Mouse (Mus musculus): ENCODE measurements around the gene Spindoc. TPM values are rescaled to one million over a fixed set of nuclear protein-coding genes. Genes with fewer than 3 reads are reported as not detected.

Gene Spindoc
- 5.8 and 6.3 TPM in 2 replicates for polyA plus RNA-seq (2012; ENCODE audit: insufficient read depth, insufficient read length, missing spikeins)

DNA sequence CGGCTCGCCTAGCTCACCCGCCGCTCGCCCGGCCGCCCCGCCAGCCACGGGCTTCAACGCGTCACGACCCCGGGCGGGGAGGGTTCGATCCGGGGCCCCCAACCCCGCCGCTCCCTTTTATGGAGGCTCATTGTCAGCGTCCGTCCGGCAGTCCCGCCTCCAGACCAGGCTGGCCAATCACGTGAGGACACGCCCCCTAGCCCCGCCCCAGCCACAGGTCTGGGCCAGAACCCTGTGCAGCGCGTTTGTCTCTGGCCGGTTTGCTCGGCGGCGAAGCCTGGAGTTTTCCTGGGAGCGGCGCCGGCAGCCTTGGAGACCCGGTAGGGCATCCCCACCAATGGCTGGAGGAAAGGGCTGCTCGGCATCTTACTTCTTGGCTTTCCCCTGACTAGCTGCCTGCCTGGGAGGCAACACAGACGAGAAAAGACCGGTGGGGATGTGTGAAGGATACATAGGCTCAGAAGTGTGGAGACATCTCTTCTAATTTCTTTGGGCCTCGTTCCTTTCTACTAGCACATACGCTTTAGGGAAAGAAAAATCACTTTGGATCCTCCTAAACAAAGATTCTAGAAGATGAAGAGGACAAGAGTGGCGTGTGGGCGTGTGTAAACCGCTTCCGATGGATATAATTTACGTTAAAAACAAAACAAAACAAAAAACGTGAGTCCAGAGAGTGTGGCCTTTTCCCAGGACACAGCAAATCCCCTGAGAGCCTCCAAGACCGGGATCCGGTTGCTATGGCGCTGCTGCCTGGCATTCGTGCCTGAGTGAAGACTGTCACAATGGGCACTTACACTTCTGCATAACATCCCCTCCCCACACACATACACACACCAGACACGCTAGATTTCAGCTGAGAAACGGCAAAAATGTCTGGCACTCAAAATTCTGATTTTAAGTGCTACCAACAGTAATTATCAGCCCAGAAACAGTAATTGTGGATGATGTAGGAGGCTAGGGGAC lies at the start of gene Spindoc:
Gene Spindoc, minus strand, starts transcription at position 92 of the 963 bp plus-strand sequence.
- H3K4me3 ChIP-seq (ENCODE audit: insufficient read depth, low read depth, low read length), result peak within 1 kb of the TSS; percentile 97
- peaks cover 3% of the 10 kb centered on the region; the same call in 1 of the 2 replicates for H3K4me1 ChIP-seq (ENCODE audit: control insufficient read depth, insufficient read depth, insufficient read length, low read length)
- H3K27ac ChIP-seq (replicated peaks; ENCODE audit: low read depth, low read length), result peak within 1 kb of the TSS; percentile 58

DNA sequence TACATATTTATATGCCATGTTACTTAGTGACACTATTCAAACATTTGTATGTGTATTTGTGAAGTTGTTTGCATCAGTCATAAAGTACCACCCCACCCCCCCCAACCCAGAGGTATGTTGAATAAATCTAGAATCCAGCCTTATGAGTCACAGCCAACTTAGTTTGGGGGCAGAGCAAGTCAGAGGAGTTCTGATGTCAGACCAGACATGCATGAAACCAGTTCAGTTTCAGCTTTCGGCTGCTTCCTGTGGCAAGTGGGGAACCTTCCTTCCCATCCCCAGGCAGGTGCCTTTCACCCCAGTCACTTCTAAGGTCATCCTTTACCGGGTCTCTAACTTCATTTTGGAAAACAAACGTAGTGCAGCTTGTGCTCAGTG lies 42.6 kb upstream of the Spindoc start:
- H3K4me1 ChIP-seq (ENCODE audit: control insufficient read depth, insufficient read depth, insufficient read length, low read length), result peaks cover 5% of the 10 kb centered on the region; the same call in 1 of the 2 replicates
- no peak overlapping the region for H3K27ac ChIP-seq (replicated peaks; ENCODE audit: low read depth, low read length)
- no peak overlapping the region for H3K4me3 ChIP-seq (ENCODE audit: insufficient read depth, low read depth, low read length)

DNA sequence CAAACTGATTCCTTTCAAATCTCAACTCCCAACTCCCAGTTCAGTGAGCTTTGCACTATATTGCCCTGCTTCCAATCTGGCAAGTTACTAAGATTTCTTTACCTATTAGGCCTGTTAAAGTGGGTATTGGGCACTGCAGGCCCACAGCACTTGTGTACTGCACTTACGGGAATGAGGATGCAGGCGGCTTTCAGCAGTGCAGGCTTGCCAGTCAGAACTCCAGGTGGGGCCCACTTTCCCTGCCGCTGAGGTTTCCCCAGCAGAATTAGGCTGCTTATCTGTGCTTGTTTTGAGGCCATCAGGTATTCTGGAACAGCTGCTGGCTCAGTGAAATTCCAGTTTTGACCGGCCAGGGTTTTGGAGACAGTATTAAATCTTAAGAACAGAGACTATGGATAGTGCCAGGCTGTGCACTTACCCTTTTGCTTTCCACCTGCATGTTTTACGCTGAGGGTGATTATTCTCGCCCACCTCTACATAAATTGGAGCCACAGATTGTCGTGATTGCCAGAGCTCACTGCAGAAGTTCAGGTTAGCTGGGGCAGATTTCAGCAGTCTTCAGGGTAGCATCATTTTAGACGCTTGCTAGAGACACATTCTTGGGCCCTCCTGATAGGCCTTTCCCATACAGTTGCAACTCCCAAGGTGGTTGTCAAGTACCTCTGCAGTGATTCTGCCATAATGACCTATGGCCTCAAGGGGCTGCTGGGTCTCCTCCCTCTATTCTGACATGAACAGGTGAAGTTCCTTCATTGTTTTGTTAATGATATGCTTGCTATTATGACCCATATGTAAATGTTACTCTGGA lies 42.0 kb upstream of the Spindoc start:
- Histone ChIP-seq H3K4me1 (ENCODE audit: control insufficient read depth, insufficient read depth, insufficient read length, low read length) (peaks cover 5% of the 10 kb centered on the region; the same call in 1 of the 2 replicates), H3K27ac (replicated peaks; ENCODE audit: low read depth, low read length) (no peak overlapping the region), H3K4me3 (ENCODE audit: insufficient read depth, low read depth, low read length) (no peak overlapping the region)

DNA sequence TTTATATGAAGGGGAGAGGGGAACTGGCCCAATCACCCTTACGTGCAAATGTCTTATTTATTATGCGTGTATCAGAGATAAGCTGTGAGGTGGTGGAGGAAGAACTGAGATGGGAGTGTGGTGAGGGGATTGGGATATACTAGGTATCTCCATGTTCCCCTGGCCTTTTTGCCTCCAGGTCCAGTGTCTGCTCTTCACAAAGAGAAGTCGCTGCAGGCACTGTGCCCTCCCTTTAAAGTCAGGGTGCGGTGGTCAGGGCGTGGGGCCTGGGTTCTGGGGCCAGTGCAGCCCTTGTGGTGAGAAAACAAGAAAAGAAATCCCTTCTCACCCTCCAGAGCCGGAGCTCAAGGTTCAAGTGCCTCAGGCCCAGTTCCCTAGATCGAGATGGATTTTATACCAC lies 41.3 kb upstream of the Spindoc start:
- H3K4me3 ChIP-seq (ENCODE audit: insufficient read depth, low read depth, low read length), result no peak overlapping the region
- no peak overlapping the region for H3K27ac ChIP-seq (replicated peaks; ENCODE audit: low read depth, low read length)
- H3K4me1 ChIP-seq (ENCODE audit: control insufficient read depth, insufficient read depth, insufficient read length, low read length), result peaks cover 7% of the 10 kb centered on the region

DNA sequence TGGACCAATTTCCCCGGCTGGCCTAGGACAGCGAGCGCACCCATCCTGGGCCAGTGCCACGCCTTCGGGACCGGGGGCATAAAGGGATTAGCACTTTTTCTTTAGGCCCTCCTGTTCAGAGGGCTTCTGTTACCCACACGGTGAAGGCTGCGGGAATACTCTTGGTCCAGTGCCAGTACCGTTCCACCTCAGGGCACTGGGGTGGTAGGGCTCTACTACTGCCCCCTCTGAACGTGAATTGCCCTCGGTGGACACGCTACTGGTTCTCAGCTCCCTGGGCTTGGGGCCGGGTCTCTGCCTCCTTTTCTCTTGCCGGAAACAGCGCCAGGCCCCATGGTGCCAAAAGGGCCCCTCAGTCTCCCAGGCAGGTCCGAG lies 40.8 kb upstream of the Spindoc start:
- peak overlapping the region; percentile 17; the same call in 1 of the 2 replicates for H3K4me3 ChIP-seq (ENCODE audit: insufficient read depth, low read depth, low read length)
- H3K4me1 ChIP-seq (ENCODE audit: control insufficient read depth, insufficient read depth, insufficient read length, low read length), result peaks cover 10% of the 10 kb centered on the region
- 0 out of 2 replicates have a peak overlapping the region, but pooled peaks have one; percentile 17 for H3K27ac ChIP-seq (replicated peaks; ENCODE audit: low read depth, low read length)

DNA sequence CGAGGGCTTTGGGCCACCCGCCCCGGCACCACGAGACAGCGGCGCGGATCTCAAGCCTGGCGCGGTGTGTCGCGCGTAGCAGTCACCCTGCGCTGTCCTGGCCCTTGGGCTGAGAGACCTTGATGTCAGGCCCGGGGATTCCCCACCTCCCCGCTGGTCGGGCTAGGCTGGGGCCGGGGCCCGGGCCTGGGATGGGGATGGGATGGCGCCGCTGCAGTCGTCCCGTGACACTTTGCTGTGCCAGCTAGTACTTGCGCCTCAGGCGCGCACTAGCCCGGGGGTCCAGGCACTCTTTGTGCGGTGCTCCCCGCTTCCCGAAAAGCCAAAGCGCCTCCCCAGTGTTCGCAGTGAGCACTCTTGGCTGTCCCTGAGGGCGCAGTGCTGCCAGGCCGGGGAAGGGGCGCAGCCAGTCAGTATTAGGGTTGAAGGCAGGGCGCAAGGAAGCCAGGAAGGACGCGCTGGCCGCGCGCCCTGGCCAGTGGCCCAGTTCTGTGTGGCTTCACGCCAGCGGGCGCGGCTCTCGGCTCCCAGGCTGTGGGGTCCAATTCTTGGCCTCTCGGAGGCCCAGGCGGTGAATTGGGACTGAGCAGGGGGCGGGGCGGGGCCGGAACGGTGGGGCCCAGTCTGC lies 40.3 kb upstream of the Spindoc start:
- Histone ChIP-seq H3K4me1 (ENCODE audit: control insufficient read depth, insufficient read depth, insufficient read length, low read length) (peaks cover 10% of the 10 kb centered on the region), H3K27ac (replicated peaks; ENCODE audit: low read depth, low read length) (0 out of 2 replicates have a peak overlapping the region, but pooled peaks have one; percentile 5), H3K4me3 (ENCODE audit: insufficient read depth, low read depth, low read length) (peak overlapping the region; percentile 42)

DNA sequence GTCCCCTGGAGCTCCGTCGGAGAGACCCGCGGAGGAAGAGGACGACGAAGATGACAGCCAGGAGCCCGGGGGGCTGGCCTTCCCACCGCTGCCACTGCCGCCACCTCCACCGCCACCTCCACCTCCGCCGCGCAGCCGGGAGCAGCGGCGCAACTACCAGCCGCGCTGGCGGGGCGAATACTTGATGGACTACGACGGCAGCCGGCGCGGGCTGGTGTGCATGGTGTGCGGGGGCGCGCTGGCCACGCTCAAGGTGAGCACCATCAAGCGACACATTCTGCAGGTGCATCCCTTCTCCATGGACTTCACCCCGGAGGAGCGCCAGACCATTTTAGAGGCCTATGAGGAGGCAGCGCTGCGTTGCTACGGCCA lies 39.8 kb upstream of the Spindoc start:
- peak overlapping the region; percentile 42 for H3K4me3 ChIP-seq (ENCODE audit: insufficient read depth, low read depth, low read length)
- peaks cover 10% of the 10 kb centered on the region for H3K4me1 ChIP-seq (ENCODE audit: control insufficient read depth, insufficient read depth, insufficient read length, low read length)
- H3K27ac ChIP-seq (replicated peaks; ENCODE audit: low read depth, low read length), result 0 out of 2 replicates have a peak overlapping the region, but pooled peaks have one; percentile 5

DNA sequence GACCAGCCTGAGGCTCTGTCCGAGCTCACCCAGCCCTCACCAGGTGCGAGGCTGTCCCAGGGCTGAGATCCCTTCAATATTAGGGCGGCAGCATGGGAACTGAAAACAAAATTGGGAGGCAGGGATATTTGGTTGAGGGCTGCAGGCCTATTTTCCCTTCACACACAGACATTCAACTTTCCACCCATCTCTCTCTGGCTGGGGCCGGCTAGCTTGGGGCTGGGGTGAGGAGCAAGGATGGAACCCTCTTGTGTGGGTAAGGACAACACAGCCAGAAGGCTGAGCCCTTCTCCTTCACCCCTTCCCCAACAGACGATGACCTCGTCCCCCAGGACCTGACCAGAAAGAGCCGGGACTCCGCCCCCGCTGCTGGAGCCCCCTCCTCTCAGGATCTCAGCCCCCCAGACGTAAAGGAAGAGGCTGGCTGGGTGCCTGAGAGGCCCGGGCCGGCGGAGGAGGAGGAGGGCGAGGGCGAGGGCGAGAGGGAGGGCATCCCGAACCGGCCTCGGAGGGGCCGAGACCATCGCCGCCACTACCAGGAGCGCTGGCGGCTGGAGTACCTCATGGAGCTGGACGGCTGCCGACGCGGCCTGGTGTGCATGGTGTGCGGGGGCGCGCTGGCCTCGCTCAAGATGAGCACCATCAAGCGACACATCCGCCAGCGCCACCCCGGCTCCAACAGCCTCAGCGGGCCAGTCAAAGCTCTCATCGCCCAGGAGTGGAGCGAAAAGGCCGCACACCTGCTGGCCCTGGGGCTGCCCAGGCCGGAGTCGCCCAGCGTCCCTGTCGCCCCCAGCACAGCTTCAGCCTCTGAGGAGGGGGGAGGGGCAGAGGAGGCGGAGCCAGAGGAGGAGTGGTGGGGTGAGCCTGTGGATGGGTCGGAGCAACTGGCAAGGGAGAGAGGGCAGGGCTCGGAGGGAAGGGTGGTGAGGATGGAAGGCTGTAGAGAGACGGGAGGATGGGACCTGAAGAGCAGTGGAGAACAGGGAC lies 39.1 kb upstream of the Spindoc start:
- peaks cover 10% of the 10 kb centered on the region for H3K4me1 ChIP-seq (ENCODE audit: control insufficient read depth, insufficient read depth, insufficient read length, low read length)
- H3K4me3 ChIP-seq (ENCODE audit: insufficient read depth, low read depth, low read length), result no peak overlapping the region
- no peak overlapping the region for H3K27ac ChIP-seq (replicated peaks; ENCODE audit: low read depth, low read length)

DNA sequence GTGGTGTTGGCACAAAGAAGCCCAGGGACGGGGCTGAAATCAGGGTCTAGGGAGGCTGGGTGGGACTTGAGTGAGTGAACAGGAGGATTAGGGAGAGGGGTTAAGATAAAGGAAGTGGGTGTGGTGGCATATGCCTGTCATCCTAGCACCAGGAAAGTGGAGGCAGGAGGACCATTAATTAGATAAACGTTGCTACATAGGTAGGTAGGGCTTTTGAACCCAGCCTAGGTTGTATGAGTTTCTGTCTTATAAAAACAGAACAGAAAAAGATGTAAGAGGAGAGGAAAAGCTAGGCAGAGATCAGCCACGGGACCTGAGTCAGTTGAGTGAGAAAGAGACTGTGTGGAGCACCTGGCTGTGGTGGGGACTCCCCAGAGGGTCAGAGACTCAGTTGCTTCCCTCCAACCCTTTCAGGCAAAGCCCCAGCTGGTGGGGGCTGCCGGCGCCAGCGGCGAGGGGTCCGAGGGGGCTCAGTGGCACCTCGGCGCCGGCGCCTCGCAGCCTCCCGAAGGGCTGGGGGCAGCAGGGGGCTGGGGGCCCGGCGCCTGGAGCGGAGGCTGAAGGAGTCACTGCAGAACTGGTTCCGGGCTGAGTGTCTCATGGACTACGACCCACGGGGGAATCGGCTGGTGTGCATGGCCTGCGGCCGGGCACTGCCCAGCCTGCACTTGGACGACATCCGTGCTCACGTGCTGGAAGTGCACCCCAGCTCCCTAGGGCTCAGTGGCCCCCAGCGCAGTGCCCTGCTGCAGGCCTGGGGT lies 38.2 kb upstream of the Spindoc start:
- Histone ChIP-seq H3K4me1 (ENCODE audit: control insufficient read depth, insufficient read depth, insufficient read length, low read length) (peaks cover 10% of the 10 kb centered on the region), H3K27ac (replicated peaks; ENCODE audit: low read depth, low read length) (no peak overlapping the region), H3K4me3 (ENCODE audit: insufficient read depth, low read depth, low read length) (no peak overlapping the region)

DNA sequence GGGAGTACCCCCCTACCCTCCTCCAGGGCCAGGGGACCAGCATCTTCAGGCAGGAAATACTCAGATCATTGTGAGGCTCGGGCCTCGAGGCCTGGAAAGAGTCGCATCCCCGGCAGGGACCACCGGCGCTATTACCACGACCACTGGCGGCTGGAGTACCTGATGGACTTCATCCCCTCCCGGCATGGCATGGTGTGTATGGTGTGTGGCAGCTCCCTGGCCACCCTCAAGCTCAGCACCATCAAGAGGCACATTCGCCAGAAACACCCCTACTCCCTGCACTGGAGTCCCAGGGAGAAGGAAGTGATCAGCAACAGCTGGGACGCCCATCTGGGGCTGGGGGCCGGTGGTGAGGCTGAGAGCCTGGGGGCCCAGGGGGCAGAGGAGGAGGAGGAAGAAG lies 37.3 kb upstream of the Spindoc start:
- H3K4me3 ChIP-seq (ENCODE audit: insufficient read depth, low read depth, low read length), result no peak overlapping the region
- no peak overlapping the region for H3K27ac ChIP-seq (replicated peaks; ENCODE audit: low read depth, low read length)
- H3K4me1 ChIP-seq (ENCODE audit: control insufficient read depth, insufficient read depth, insufficient read length, low read length), result peaks cover 10% of the 10 kb centered on the region

DNA sequence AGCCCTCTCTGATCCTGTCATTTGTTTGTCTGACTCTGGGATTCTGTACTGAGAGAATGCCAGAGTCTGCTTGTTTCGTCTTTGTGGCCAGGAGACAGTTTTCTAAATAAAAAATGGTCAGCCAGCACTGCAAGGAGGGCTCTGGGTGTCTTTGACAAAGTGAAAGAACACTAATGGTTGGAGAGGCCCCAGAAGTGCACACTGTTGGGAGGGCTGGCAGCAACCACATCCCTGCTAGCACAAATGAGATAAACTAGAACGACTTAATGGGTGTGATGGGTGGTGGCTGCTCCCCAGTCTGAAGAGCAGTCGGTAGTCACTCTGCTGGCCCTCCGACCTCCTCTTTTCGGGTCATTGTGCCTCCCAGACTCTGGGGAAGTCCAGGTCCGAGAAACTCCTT lies 36.3 kb upstream of the Spindoc start:
- H3K4me1 ChIP-seq (ENCODE audit: control insufficient read depth, insufficient read depth, insufficient read length, low read length), result peaks cover 10% of the 10 kb centered on the region
- H3K27ac ChIP-seq (replicated peaks; ENCODE audit: low read depth, low read length), result no peak overlapping the region
- peak overlapping the region; percentile 16 for H3K4me3 ChIP-seq (ENCODE audit: insufficient read depth, low read depth, low read length)

DNA sequence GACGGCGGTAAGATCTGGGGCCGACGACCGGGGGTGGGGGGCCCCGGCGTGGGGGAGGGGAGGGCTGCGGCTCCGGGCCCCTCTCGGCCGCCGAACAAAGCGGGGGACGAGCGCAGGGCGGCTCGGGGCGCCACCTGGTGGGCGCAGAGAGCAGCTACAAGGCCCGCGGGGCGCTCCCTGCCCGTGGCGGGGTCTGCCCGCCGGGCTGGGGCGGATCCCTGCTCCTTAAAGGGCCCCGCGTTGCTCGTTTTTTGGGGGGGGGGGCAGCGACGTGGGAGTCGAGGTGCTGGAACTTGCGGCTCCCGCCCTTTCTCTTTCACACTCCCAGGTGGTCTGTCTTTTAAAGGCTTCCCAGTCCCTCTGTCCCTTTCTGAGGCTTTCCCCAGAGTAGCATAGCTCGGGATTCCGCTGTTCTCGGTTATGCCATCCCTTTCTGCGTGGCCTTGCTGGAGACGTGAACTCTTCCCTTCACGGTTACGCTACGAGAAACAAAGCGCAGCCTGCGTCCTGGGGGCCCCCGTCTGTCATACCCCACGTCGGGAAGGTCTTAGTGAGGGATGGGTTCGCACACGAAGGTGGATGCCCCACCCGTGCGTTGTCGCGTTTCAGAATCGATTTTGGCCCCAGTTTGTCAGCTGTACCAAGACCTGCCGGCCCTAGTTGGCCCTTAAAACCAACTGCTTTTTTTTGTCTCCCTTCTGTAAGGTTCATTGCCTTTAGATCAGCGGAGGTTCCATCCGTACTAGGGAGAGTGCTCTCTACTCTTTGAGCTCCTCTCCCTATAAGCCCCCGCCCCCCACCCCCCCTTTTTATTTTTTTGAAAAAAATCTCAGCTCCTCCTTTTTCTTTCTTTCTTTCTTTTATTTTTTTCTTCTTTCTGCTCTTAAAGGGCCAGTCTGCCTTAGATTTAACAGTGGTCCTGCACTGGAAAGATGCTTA lies 35.4 kb upstream of the Spindoc start:
- Histone ChIP-seq H3K4me1 (ENCODE audit: control insufficient read depth, insufficient read depth, insufficient read length, low read length) (peaks cover 10% of the 10 kb centered on the region), H3K4me3 (ENCODE audit: insufficient read depth, low read depth, low read length) (peak overlapping the region; percentile 75), H3K27ac (replicated peaks; ENCODE audit: low read depth, low read length) (peak overlapping the region; percentile 46)
